Mouse (Mus musculus) C3H10T1/2 (cell line): ENCODE data around the gene Scyl1. TPM values are rescaled to one million over a fixed set of nuclear protein-coding genes. Genes with fewer than 3 reads are reported as not detected.

Source experiments
- polyA plus RNA-seq, 2 experiments: library from polyadenylated mRNA; unstranded; fragments of >200 nt; fragmentation: generic; extraction: Trizol; gene quantifications; one replicate each; pipeline ENCODE4 v1.2.1; 2012; ENCODE audit warnings: missing spikeins in 2 of 2

Gene Scyl1
- polyA plus RNA-seq, result 10 to 100 TPM; 46.7 to 81.2 TPM

DNA sequence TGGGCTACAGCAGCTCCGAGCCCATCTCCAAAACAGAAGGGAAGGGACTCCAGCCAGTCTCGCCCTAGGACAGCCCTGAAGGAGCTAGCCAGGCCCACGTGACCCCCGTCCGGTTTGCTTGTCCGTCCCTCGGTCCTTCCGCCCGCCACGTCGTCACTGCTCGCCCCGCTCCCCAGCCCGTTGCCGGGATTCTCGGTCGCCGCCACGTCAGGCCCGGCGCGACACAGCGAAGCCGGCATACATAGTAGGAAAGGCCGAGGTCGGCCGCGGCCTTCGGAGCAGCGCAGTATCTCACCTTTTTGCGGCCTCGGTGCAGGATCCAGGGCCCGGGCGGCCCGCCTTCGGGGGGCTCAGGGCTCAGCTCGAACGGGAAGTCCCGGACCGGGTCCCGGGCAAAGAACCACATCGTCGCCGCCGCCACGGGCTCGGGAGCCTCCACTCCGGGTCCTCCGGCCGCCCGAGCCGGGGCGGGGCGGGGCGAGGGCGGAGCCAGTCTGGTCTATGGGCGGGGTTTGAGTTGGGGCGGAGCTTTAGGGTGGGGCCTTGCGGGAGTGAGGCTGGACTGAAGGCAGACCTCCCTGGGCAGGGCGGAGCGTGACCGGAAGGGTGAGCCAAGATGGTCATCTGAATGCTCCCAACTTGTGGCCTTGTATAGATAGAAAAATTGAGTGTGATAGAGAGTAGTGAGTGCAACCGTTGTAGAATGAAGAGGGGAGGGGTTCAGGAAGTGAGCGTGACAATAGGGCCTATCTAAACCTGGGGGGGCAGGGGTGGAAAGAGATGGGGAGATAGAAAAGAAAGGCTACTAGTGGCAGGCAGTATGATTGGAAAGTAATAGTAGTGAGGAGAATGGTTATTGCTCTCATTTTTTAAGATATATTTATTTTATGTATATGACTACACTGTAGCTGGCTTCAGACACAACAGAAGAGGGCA lies at the start of gene Scyl1:
Gene Scyl1 (minus strand): TSS at position 495 of the 936 bp plus-strand sequence.

DNA sequence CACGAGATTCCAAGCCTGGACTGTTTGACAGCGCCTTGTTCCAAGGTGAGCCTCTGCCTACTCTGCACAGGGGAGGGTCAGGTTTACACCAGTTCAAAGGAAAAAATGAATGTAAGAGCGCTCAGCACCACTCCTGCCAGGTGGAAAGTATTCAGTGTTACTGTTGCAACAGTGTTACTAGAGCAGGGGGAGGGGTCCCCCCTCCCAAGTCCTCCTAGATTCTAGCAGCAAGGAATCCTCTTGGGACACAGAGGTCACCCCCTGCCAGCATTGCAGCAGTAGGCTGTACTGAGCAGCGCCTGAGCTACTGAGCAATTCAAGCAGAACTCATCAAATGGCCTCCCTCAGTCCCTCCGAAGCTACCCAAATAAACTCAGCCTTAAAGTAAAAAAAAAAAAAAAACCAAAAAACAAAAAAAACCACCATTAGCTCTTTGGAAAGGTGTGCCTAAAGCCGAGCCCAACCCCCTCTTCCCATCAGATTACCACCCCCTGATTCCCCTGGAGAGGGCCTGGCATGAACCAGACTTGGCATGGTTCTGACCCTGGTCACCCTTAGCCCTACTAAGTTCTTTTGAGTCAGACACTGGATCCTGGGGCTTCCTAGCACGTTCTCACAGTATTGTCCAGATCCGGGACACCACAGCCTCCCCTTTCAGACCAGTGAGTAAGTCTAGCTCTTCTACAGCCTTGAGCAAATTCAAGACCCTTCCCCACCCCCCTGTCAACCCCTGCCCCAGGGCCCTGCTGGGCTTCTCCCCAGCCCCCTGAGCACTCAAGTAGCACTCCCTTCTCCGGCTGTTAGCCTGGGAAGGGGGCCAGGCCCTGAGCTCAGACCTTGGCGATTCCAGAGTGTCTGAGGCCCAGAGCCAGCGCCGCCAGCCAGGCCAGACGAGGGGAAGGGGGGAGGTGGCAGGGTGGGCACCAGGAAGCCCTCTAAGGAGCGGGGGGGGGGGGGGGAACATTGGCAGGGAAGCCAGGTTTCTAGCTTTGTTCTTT lies 30.6 kb downstream of the Scyl1 start, which contains the start of gene Ltbp3:
Gene Ltbp3 (plus strand): TSS at position 585 of the 998 bp plus-strand sequence.

DNA sequence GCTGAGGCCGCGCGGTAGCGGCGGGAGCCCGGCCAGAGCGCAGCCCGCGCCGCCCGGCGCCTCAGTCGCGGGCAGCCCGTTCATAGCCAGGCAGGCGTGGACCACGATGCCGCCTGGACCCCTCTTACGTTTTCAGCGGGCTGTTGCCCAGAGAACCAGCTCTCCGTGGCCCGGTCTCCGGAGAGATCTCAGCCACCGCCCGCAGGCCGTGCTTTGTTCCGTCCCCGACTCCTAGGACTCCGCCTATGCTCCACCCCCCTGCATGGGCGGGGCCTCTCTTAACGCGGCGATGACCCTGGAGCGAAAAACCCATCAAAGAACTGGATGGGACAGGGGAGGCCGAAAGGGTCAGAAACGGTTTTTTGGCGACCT lies 41.8 kb downstream of the Scyl1 start, which contains the start of gene Fam89b:
Gene Fam89b (minus strand): TSS at position 210 of the 372 bp plus-strand sequence.

DNA sequence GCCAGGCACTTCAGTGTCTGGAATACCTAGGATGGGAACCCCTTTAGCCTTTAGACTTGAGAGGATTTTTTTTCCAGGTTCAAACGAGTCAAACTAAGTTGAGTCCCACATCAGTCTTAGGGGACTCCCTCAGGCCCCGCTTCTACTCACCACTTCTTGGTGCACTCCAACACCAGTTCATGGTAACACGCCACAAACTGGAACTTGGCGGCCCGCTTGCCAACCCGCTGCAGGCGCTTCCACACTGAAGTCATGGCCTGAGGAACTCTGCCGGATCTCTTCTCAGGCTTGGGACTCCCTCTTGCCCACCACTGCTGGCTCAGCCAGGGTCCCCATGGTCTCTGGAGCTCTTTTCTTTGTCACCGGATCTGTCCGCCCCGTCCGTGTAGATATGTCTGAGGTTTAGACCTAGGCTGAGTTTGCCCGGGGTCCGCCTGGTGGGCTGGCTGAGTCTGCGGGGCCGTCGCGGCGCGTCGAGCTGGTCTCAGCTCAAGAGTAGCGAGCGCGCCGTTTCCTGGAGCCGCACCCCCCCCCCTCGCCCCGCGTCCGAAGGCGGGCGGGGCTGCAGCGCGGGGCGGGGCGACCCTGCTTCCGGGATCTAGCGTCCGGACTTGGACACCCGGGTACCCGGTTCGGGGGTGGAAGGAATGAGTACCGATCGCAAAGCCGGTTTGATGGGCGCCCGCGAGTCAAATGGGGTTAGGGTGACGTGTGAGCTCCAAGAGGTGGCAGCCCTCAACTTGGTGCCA lies 45.3 kb downstream of the Scyl1 start, which contains the start of gene Ehbp1l1:
Gene Ehbp1l1 (minus strand): TSS at position 551 of the 749 bp plus-strand sequence.

Other genes with a start within 250 kb of the Scyl1 start
- under 1 TPM in 1 of 2 experiments, not detected in 1; 0.02 TPM for gene Ovol1, start 210.8 kb downstream of the Scyl1 start, polyA plus RNA-seq
- 1 to 10 TPM; 6.6 to 7.6 TPM for gene Ap5b1, start 203.4 kb downstream of the Scyl1 start, polyA plus RNA-seq
- gene Rnaseh2c, start 169.5 kb downstream of the Scyl1 start, polyA plus RNA-seq, result 100 to 1,000 TPM; 102 to 285 TPM
- 10 to 100 TPM; 20.8 to 66.9 TPM for gene Kat5, start 161.2 kb downstream of the Scyl1 start, polyA plus RNA-seq
- gene Rela, start 133.9 kb downstream of the Scyl1 start, polyA plus RNA-seq, result 10 to 100 TPM; 47.2 to 73.0 TPM
- gene Sipa1, start 107.7 kb downstream of the Scyl1 start, polyA plus RNA-seq, result 10 to 100 TPM; 21.0 to 36.8 TPM
- gene Map3k11, start 82.7 kb downstream of the Scyl1 start, polyA plus RNA-seq, result 10 to 100 TPM; 11.6 to 19.5 TPM
- gene Pcnx3, start 82.5 kb downstream of the Scyl1 start, polyA plus RNA-seq, result 10 to 100 TPM; 16.2 to 56.0 TPM
- under 1 TPM; 0.02 to 0.18 TPM for gene Kcnk7, start 67.1 kb downstream of the Scyl1 start, polyA plus RNA-seq
- gene Ehbp1l1, start 45.1 kb downstream of the Scyl1 start, polyA plus RNA-seq, result 10 to 100 TPM; 24.1 to 35.5 TPM
- gene Fam89b, start 41.8 kb downstream of the Scyl1 start, polyA plus RNA-seq, result 100 to 1,000 TPM; 158 to 183 TPM
- gene Ltbp3, start 30.5 kb downstream of the Scyl1 start, polyA plus RNA-seq, result 100 to 1,000 TPM; 107 to 343 TPM
- gene Frmd8, start 103.9 kb upstream of the Scyl1 start, polyA plus RNA-seq, result 10 to 100 TPM; 22.0 to 31.9 TPM
- gene Slc25a45, start 106.4 kb upstream of the Scyl1 start, polyA plus RNA-seq, result 10 to 100 TPM in 1 of 2 experiments, 1 to 10 TPM in 1; 4.8 to 25.6 TPM
- gene Tigd3, start 122.7 kb upstream of the Scyl1 start, polyA plus RNA-seq, result 1 to 10 TPM in 1 of 2 experiments, under 1 TPM in 1; 0.46 to 1.5 TPM
- 10 to 100 TPM; 36.2 to 93.5 TPM for gene Dpf2, start 141.6 kb upstream of the Scyl1 start, polyA plus RNA-seq
- gene Cdc42ep2, start 153.4 kb upstream of the Scyl1 start, polyA plus RNA-seq, result 10 to 100 TPM; 28.5 to 39.7 TPM
- gene Pola2, start 192.8 kb upstream of the Scyl1 start, polyA plus RNA-seq, result 10 to 100 TPM; 33.2 to 41.9 TPM
- under 1 TPM in 1 of 2 experiments, not detected in 1; 0.05 TPM for gene Slc22a20, start 214.7 kb upstream of the Scyl1 start, polyA plus RNA-seq
- gene Capn1, start 244.5 kb upstream of the Scyl1 start, polyA plus RNA-seq, result 100 to 1,000 TPM in 1 of 2 experiments, 10 to 100 TPM in 1; 54.3 to 106 TPM